Mouse (Mus musculus): ENCODE results near the gene Pcsk1n.

- TF ChIP-seq CTCF (IDR thresholded peaks at IDR 0.05; ENCODE audit: control insufficient read depth, insufficient read depth, low read length) (no peak), POLR2A (IDR thresholded peaks at IDR 0.05; ENCODE audit: borderline replicate concordance, control insufficient read depth, low read depth, low read length) (no peak)
Observed at GRCm38 (mm10) chrX:7947108-7947899, 27.7 kb downstream of the Pcsk1n start, which contains the start of gene Hdac6.
